Mouse (Mus musculus) kidney, adult 9 months (tissue): Measurements from ENCODE around the gene Pum1.

Experiments
- DNase-seq: peaks from one replicate; pipeline ENCODE4 v3.0.0; 2022

Pum1 gene

GRCm38 (mm10) chr4:130738527-130738926 lies 75.4 kb downstream of the Pum1 start:
- DNase-seq: peak; percentile 80

- DNase-seq: no peak
Measured at GRCm38 (mm10) chr4:130744058-130744457, 80.9 kb downstream of the Pum1 start.

GRCm38 (mm10) chr4:130745561-130746306 lies 82.6 kb downstream of the Pum1 start:
- peak; percentile 87 for DNase-seq

- peak; percentile 80 for DNase-seq
Measured at GRCm38 (mm10) chr4:130749566-130749965, 86.4 kb downstream of the Pum1 start.

- no peak for DNase-seq
Measured at GRCm38 (mm10) chr4:130751966-130752365, 88.8 kb downstream of the Pum1 start.

- DNase-seq: no peak
Measured at GRCm38 (mm10) chr4:130752591-130752990, 89.5 kb downstream of the Pum1 start.

- DNase-seq: no peak
Measured at GRCm38 (mm10) chr4:130753755-130754154, 90.6 kb downstream of the Pum1 start.

- no peak for DNase-seq
Measured at GRCm38 (mm10) chr4:130754776-130755175, 91.7 kb downstream of the Pum1 start.

- no peak for DNase-seq
Measured at GRCm38 (mm10) chr4:130759875-130760274, 96.8 kb downstream of the Pum1 start.

GRCm38 (mm10) chr4:130761809-130762208 lies 98.7 kb downstream of the Pum1 start:
- DNase-seq: no peak

- peak; percentile 55 for DNase-seq
Measured at GRCm38 (mm10) chr4:130765399-130766160, 102.5 kb downstream of the Pum1 start.

GRCm38 (mm10) chr4:130766387-130766786 lies 103.3 kb downstream of the Pum1 start:
- no peak for DNase-seq

- no peak for DNase-seq
Measured at GRCm38 (mm10) chr4:130766926-130767325, 103.8 kb downstream of the Pum1 start.

- DNase-seq: no peak
Measured at GRCm38 (mm10) chr4:130773899-130774298, 110.8 kb downstream of the Pum1 start.

- no peak for DNase-seq
Measured at GRCm38 (mm10) chr4:130774822-130775221, 111.7 kb downstream of the Pum1 start.

- DNase-seq: no peak
Measured at GRCm38 (mm10) chr4:130777647-130778046, 114.5 kb downstream of the Pum1 start.

- no peak for DNase-seq
Measured at GRCm38 (mm10) chr4:130779037-130779436, 115.9 kb downstream of the Pum1 start.

GRCm38 (mm10) chr4:130782492-130782891 lies 119.4 kb downstream of the Pum1 start:
- DNase-seq: no peak

GRCm38 (mm10) chr4:130784755-130785154 lies 121.6 kb downstream of the Pum1 start:
- DNase-seq: no peak

GRCm38 (mm10) chr4:130787530-130787929 lies 124.4 kb downstream of the Pum1 start:
- DNase-seq: no peak

- peak; percentile 85 for DNase-seq
Measured at GRCm38 (mm10) chr4:130790180-130790579, 127.1 kb downstream of the Pum1 start.

- DNase-seq: no peak
Measured at GRCm38 (mm10) chr4:130791811-130792375, 128.8 kb downstream of the Pum1 start.

GRCm38 (mm10) chr4:130792376-130793179 lies 129.5 kb downstream of the Pum1 start, which contains the start of gene Sdc3:
Gene Sdc3, plus strand, starts transcription at chr4:130792537.
- no peak for DNase-seq
